Mouse (Mus musculus) heart, embryonic 15.5 days (tissue): ENCODE results near the gene Foxn3. TPM values are rescaled to one million over a fixed set of nuclear protein-coding genes. Genes with fewer than 3 reads are reported as not detected.

ENCODE experiments used
- ATAC-seq: fragments of 200-750 bp; cut with Nextera tagmentation; replicated peaks from 2 replicates; pipeline ENCODE4 v1.8.0; 2017; ENCODE audit warnings: low read depth, moderate TSS enrichment; ENCODE audit not compliant: insufficient number of reproducible peaks, insufficient read depth, low FRiP score
- H3K27ac ChIP-seq: fragments of 300-500 bp; sonication (generic); 2 replicates; pipeline ENCODE4 v1.5.1; 2015; ENCODE audit warnings: mild to moderate bottlenecking, inconsistent platforms
- H3K27me3 ChIP-seq: fragments of 300-500 bp; sonication (generic); 2 replicates; pipeline ENCODE4 v1.6.1; 2015; ENCODE audit warnings: inconsistent platforms
- H3K36me3 ChIP-seq: fragments of 300-500 bp; sonication (generic); 2 replicates; pipeline ENCODE4 v1.6.1; 2015; ENCODE audit warnings: mild to moderate bottlenecking, inconsistent platforms
- H3K4me1 ChIP-seq: fragments of 300-500 bp; sonication (generic); replicated peaks from 2 replicates; pipeline ENCODE4 v1.6.1; 2015; ENCODE audit warnings: inconsistent platforms
- H3K4me2 ChIP-seq: fragments of 300-500 bp; sonication (generic); 2 replicates; pipeline ENCODE4 v1.6.1; 2015; ENCODE audit warnings: inconsistent platforms, mild to moderate bottlenecking, moderate library complexity
- H3K4me3 ChIP-seq: fragments of 300-500 bp; sonication (generic); 2 replicates; pipeline ENCODE4 v1.5.1; 2015; ENCODE audit warnings: mild to moderate bottlenecking, inconsistent platforms
- H3K9ac ChIP-seq: fragments of 300-500 bp; sonication (generic); 2 replicates; pipeline ENCODE4 v1.6.1; 2015; ENCODE audit warnings: mild to moderate bottlenecking, inconsistent platforms
- H3K9me3 ChIP-seq: fragments of 300-500 bp; sonication (generic); replicated peaks from 2 replicates; pipeline ENCODE4 v1.6.1; 2016; ENCODE audit warnings: inconsistent platforms
- WGBS: fragments of 180-500 bp; shearing (Covaris S2); methylation state at CpG from one replicate; pipeline ENCODE4 v1.1.7; 2015; ENCODE audit warnings: mixed read lengths; 5-methylcytosine and 5-hydroxymethylcytosine counted together
- polyA plus RNA-seq: library from polyadenylated mRNA; unstranded; fragments of >200 nt; fragmentation: Nextera tagmentation; extraction: Ambion mirVana; gene quantifications from 2 replicates; pipeline ENCODE4 v1.2.1, GENCODE M21; 2015

The Foxn3 gene
- polyA plus RNA-seq, 1 experiment from 2014 or later = 57.5 TPM

- no peak overlapping the region for H3K9ac ChIP-seq
- no peak for ATAC-seq
Observed at GRCm38 (mm10) chr12:99305324-99305723, 258.1 kb downstream of the Foxn3 start.

GRCm38 (mm10) chr12:99304056-99304455 is 259.3 kb downstream of the Foxn3 start:
- Histone ChIP-seq H3K4me3 (no peak overlapping the region), H3K4me2 (no peak overlapping the region), H3K9ac (no peak overlapping the region), H3K9me3 (no peaks in the 10 kb centered on the region), H3K27me3 (no peaks in the 10 kb centered on the region), H3K27ac (no peak overlapping the region), H3K36me3 (no peaks in the 10 kb centered on the region), H3K4me1 (peaks cover 33% of the 10 kb centered on the region)
- WGBS = 92% methylated on average over 5 of the region's 5 CpGs
- no peak for ATAC-seq

More at GRCm38 (mm10) chr12:99305324-99305723, 258.1 kb downstream of the Foxn3 start:
- no peaks in the 10 kb centered on the region for H3K36me3 ChIP-seq
- H3K27me3 ChIP-seq = no peaks in the 10 kb centered on the region
- H3K27ac ChIP-seq = 0 out of 2 replicates have a peak overlapping the region, but pooled peaks have one; percentile 75
- H3K4me3 ChIP-seq = no peak overlapping the region
- H3K4me1 ChIP-seq = peaks cover 29% of the 10 kb centered on the region
- WGBS = 60% methylated on average over 2 of the region's 2 CpGs
- no peak overlapping the region for H3K4me2 ChIP-seq
- H3K9me3 ChIP-seq = no peaks in the 10 kb centered on the region

GRCm38 (mm10) chr12:99303581-99303980 is 259.8 kb downstream of the Foxn3 start:
- Histone ChIP-seq H3K9me3 (no peaks in the 10 kb centered on the region), H3K4me2 (no peak overlapping the region), H3K27ac (no peak overlapping the region), H3K36me3 (no peaks in the 10 kb centered on the region), H3K27me3 (no peaks in the 10 kb centered on the region), H3K4me3 (no peak overlapping the region), H3K9ac (no peak overlapping the region), H3K4me1 (peaks cover 37% of the 10 kb centered on the region)
- 50% methylated on average over 6 of the region's 6 CpGs for whole genome bisulfite sequencing
- ATAC-seq = no peak

GRCm38 (mm10) chr12:99299900-99300299 is 263.5 kb downstream of the Foxn3 start:
- 45% methylated on average over 4 of the region's 4 CpGs for WGBS
- H3K27me3 ChIP-seq = no peaks in the 10 kb centered on the region
- no peak overlapping the region for H3K9ac ChIP-seq
- H3K27ac ChIP-seq = no peak overlapping the region
- no peak for ATAC-seq
- no peak overlapping the region for H3K4me2 ChIP-seq
- no peak overlapping the region for H3K4me3 ChIP-seq
- peaks cover 27% of the 10 kb centered on the region for H3K4me1 ChIP-seq
- H3K36me3 ChIP-seq = no peaks in the 10 kb centered on the region
- H3K9me3 ChIP-seq = no peaks in the 10 kb centered on the region

- no peaks in the 10 kb centered on the region for H3K9me3 ChIP-seq
- no peak overlapping the region for H3K4me3 ChIP-seq
- ATAC-seq = no peak
- H3K27me3 ChIP-seq = no peaks in the 10 kb centered on the region
- no peak overlapping the region for H3K27ac ChIP-seq
- WGBS = 54% methylated on average over 12 of the region's 12 CpGs
- no peak overlapping the region for H3K4me2 ChIP-seq
- H3K4me1 ChIP-seq = peaks cover 30% of the 10 kb centered on the region
- H3K9ac ChIP-seq = no peak overlapping the region
- H3K36me3 ChIP-seq = no peaks in the 10 kb centered on the region
Observed at GRCm38 (mm10) chr12:99298851-99299600, 264.4 kb downstream of the Foxn3 start.

GRCm38 (mm10) chr12:99298242-99298641 is 265.1 kb downstream of the Foxn3 start:
- H3K27ac ChIP-seq = no peak overlapping the region
- no peak overlapping the region for H3K9ac ChIP-seq
- no peaks in the 10 kb centered on the region for H3K9me3 ChIP-seq
- H3K4me1 ChIP-seq = peaks cover 35% of the 10 kb centered on the region
- H3K36me3 ChIP-seq = no peaks in the 10 kb centered on the region
- WGBS = 76% methylated on average over 6 of the region's 6 CpGs
- H3K4me3 ChIP-seq = no peak overlapping the region
- no peaks in the 10 kb centered on the region for H3K27me3 ChIP-seq
- H3K4me2 ChIP-seq = no peak overlapping the region
- ATAC-seq = no peak

- 78% methylated on average over 2 of the region's 2 CpGs for WGBS
- no peak for ATAC-seq
- Histone ChIP-seq H3K9me3 (no peaks in the 10 kb centered on the region), H3K4me1 (peaks cover 39% of the 10 kb centered on the region), H3K4me3 (no peak overlapping the region), H3K27me3 (no peaks in the 10 kb centered on the region), H3K27ac (no peak overlapping the region), H3K4me2 (no peak overlapping the region), H3K9ac (no peak overlapping the region), H3K36me3 (no peaks in the 10 kb centered on the region)
Observed at GRCm38 (mm10) chr12:99297792-99298191, 265.6 kb downstream of the Foxn3 start.

GRCm38 (mm10) chr12:99293532-99293931 is 269.9 kb downstream of the Foxn3 start:
- H3K36me3 ChIP-seq = no peaks in the 10 kb centered on the region
- H3K9ac ChIP-seq = no peak overlapping the region
- H3K27me3 ChIP-seq = no peaks in the 10 kb centered on the region
- H3K27ac ChIP-seq = peak overlapping the region; percentile 55
- no peaks in the 10 kb centered on the region for H3K9me3 ChIP-seq
- 70% methylated on average over 7 of the region's 7 CpGs for WGBS
- H3K4me3 ChIP-seq = no peak overlapping the region
- ATAC-seq = no peak
- H3K4me1 ChIP-seq = peaks cover 37% of the 10 kb centered on the region
- peak overlapping the region; percentile 32 for H3K4me2 ChIP-seq

- Histone ChIP-seq H3K27me3 (no peaks in the 10 kb centered on the region), H3K4me1 (peaks cover 32% of the 10 kb centered on the region), H3K4me3 (no peak overlapping the region), H3K9ac (no peak overlapping the region), H3K4me2 (no peak overlapping the region), H3K9me3 (no peaks in the 10 kb centered on the region), H3K27ac (no peak overlapping the region), H3K36me3 (no peaks in the 10 kb centered on the region)
- WGBS = 70% methylated on average over 6 of the region's 6 CpGs
- no peak for ATAC-seq
Observed at GRCm38 (mm10) chr12:99292152-99292551, 271.2 kb downstream of the Foxn3 start.

- Histone ChIP-seq H3K27me3 (no peaks in the 10 kb centered on the region), H3K4me1 (peaks cover 40% of the 10 kb centered on the region), H3K9ac (no peak overlapping the region), H3K27ac (no peak overlapping the region), H3K9me3 (no peaks in the 10 kb centered on the region), H3K4me3 (no peak overlapping the region), H3K36me3 (no peaks in the 10 kb centered on the region), H3K4me2 (no peak overlapping the region)
- no peak for ATAC-seq
- WGBS = 41% methylated on average over 5 of the region's 5 CpGs
Observed at GRCm38 (mm10) chr12:99287081-99287480, 276.3 kb downstream of the Foxn3 start.

GRCm38 (mm10) chr12:99286662-99287061 is 276.7 kb downstream of the Foxn3 start:
- no peaks in the 10 kb centered on the region for H3K36me3 ChIP-seq
- H3K9me3 ChIP-seq = no peaks in the 10 kb centered on the region
- H3K4me3 ChIP-seq = no peak overlapping the region
- no peak overlapping the region for H3K4me2 ChIP-seq
- H3K27me3 ChIP-seq = no peaks in the 10 kb centered on the region
- 82% methylated on average over 6 of the region's 6 CpGs for WGBS
- peaks cover 42% of the 10 kb centered on the region for H3K4me1 ChIP-seq
- no peak for ATAC-seq
- no peak overlapping the region for H3K9ac ChIP-seq
- H3K27ac ChIP-seq = no peak overlapping the region

- H3K4me2 ChIP-seq = no peak overlapping the region
- H3K9me3 ChIP-seq = no peaks in the 10 kb centered on the region
- no peaks in the 10 kb centered on the region for H3K27me3 ChIP-seq
- H3K27ac ChIP-seq = no peak overlapping the region
- H3K9ac ChIP-seq = no peak overlapping the region
- H3K4me3 ChIP-seq = no peak overlapping the region
- WGBS = 83% methylated on average over 8 of the region's 8 CpGs
- H3K4me1 ChIP-seq = peaks cover 51% of the 10 kb centered on the region
- no peak for ATAC-seq
- H3K36me3 ChIP-seq = no peaks in the 10 kb centered on the region
Observed at GRCm38 (mm10) chr12:99285656-99286055, 277.7 kb downstream of the Foxn3 start.
